Mouse (Mus musculus) Muller cell, postnatal 12 days (primary cell): ENCODE data around the gene Nid1.

Experiments
- DNase-seq: peaks from one replicate; pipeline ENCODE4 v3.0.0-alpha.2; 2015; ENCODE audit errors: inconsistent ontology term

The Nid1 gene

DNA sequence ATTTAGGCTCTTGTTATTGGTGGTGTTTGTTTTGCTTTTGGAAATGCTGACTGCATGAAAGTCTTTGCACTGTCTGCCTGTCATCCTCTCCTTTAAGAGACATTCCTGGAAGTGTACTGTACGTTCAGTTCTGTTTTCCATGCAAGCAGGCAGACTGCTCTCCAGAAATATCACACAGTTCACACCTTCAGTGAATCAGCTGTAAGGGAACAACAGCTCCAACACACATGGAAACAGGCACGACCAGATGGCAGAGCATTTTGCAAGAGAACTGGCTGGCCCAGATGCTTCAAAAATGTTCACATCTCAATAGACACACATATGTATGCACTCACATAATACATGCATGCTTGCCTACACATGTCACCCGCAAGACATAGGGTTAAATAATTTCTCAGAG lies 109.4 kb downstream of the Nid1 start:
- no peak for DNase-seq

DNA sequence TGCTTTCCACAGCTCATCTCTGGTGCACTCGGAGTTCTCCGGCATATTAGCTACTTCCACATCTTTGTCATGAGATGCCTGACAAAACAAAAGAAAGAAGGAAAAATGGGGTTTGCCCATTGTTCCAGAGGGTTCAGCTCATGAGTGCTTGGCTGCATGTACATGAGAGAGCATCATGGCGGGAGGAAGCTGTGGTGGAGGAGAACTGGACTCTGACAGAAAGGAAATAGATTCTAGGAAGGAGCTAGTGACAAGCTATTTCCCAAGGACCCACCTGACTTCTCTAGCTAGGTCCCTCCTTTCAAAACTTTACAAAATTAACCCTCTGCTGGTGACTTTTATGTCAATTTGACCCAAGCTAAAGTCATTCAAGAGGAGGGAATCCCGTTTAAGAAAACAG lies 110.5 kb downstream of the Nid1 start:
- DNase-seq: no peak

DNA sequence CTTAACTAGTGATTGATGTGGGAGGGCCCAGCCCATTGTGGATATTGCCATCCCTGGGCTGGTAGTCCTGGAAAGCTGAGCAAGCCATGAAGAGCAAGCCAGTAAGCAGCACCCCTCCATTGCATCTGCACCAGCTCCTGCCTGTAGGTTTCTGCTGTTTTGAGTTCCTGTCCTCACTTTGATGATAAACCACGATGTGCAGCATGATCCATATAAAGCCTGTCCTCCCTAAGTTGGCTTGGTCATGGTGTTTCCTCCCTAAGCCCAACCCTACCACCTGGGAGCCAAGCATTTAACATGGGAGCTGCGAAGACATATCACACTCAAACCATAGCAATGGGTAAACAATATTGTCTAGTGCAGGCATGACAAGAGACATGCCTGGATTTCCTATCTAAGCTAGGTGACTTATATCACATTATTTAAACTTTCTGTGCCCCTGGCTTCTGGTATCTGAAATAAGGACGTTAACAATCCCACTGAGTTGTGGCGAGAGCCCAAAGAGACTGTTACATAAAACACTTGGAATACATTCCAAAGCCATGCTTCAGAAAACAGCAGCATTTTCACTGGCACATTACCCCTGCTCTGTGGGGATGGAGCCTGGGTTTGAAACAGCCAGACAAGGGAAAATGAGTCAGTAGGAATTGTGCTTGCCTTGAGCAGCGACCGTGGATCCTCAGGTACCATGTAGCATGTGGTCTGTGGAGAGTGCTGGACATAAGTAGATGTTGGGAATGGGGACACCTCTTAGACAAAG lies 111.3 kb downstream of the Nid1 start:
- DNase-seq: peak; percentile 61

DNA sequence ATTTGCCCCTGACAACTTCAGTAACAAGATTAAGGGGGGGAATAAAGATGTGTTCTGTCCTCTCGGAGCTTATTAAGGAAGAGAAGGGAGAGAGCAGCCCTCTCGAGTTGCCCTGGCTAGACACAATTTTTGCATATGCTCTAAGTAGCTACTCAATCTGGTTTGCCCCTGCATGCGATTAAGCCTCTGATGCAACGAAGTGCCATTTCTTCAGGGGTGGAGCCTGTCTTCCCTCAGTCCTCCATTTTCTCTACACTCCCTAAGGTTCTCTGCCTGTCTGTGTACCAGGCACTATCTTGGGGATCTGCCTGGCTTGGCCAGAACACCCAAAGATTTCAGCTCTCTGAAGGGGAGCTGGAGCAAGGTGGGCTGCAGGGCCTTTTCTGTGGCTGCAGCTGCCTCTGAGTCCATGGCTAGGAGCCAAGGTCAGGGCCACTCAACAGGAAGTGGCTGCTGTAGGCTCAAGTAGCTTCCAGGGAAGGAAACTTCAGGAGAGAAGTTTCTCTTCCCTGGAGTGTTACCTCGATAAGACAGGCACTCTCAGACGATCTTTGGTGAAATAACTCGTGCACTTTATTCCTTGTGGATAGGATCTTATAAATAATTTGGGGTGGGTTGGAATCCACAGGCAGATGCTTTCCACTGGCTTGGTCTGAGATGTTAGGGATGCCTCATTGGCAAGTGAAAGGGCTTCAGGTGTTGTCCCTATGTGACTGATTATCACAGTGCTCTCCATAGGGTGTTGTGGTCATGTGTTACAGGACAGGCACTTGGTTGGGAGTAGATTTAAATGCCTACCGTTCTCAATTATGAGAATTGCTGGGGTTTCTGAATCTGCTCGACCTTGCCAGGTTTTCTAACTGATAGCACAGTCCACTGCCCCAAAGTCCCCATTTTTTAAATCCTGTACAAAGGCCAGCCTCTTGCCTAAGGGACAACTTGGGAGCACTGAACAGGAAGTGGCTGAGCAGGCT lies 112.6 kb downstream of the Nid1 start:
- DNase-seq: no peak

DNA sequence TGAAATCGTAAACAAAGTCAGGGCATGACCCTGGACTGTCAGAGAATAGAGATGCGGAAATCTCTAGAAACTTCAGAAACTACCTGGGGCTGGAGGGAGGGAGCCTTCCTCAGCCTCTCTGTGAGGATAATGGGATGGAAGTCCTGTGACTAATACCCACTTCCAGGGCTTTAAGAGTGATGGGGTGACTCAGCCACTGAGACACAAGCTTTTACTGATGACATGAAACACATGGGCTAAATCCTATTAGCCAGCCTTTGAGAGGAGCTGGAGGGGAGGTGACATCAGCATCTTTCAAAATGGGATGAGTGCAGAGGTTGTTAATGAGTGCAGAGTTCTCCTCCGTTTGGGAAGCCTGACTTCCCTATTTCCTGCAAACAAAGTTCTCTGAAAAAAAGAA lies 114.7 kb downstream of the Nid1 start:
- peak; percentile 42 for DNase-seq

DNA sequence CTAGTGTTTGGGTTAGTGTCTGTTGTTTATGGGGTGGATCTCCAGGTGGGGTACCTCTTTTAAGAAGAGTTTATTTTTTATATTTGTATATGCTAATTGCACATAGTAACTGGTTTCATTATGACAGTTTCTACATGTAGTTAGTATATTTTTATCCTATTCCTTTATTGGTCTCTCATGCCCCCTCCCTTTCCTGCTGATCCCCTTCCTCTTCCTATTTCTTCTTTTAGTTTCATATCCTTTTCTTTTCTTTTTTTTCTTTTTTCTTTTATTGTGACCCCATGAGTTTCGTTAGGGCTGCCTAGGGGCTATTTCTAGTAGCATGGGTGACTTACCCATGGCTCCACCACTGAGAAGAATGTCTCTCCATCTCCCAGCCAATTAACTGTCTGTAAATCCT lies 116.3 kb downstream of the Nid1 start:
- no peak for DNase-seq

DNA sequence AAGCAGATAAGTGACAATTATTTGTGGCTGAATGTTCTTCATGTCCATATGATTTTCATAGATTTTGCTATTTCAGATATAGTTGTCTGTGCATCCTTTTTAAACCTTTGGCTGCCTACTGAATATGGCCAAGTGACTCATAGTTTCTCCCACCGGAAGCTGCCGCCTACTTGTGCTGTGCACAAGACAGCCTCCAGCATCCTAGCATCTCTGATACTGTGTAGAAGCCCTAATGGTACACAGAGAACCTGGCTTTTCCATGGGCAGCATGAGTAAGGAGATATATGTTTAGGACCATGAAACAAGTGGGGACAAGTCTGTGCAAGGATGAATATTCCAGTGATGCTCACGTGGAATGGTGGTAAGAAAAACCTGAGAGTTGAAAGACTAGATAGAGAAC lies 117.8 kb downstream of the Nid1 start:
- DNase-seq: no peak

DNA sequence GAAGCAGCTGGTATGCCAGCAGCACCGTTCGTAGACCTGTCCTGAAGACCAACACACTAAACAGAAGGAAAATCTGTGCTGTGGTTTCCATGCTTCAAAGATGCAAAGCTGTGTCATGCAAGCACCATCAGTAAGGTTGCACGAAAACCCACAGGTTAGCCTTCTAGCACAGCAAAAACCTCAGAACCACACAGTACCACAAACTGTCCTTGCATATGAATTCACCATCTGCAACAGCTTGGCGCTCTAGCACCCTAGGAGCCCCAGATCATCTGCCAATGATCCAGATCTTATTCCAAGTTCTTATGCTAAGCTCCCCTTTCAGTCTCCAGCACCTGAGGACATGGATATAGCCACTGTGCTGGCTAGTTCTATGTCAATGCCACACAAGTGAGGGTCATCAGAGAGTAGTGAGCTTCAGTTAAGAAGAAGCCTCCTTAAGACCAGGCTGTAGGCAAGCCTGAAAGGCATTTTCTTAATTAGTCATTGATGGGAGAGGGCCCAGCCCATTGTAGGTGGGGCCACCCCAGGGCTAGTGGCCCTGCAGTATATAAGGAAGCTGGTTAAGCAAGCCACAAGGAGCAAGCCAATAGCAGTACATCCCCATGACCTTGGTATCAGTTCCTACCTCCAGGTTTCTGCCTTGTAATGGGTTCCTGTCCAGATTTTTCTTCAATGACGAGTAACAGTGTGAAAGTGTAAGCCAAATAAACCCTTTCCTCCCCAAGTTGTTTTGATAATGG lies 119.8 kb downstream of the Nid1 start:
- no peak for DNase-seq

DNA sequence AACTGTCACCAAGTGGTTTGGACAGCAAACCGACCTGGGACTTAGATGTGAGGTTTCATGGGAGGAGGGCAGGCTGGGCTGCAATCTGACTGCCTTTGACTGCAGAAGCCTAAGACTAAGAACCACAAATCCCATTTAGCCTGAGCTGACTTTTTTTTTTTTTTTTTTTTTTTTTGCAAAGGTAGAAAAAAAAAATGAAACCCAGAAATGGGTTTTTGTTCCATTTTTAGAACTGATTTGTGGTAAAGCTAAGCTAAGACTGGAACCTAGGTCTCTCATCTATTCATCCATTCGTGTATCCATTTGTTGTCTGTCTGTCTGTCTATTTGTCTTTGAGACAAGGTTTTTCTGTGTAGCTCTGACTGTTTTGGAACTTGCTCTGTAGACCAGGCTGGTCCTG lies 120.9 kb downstream of the Nid1 start:
- DNase-seq: no peak

DNA sequence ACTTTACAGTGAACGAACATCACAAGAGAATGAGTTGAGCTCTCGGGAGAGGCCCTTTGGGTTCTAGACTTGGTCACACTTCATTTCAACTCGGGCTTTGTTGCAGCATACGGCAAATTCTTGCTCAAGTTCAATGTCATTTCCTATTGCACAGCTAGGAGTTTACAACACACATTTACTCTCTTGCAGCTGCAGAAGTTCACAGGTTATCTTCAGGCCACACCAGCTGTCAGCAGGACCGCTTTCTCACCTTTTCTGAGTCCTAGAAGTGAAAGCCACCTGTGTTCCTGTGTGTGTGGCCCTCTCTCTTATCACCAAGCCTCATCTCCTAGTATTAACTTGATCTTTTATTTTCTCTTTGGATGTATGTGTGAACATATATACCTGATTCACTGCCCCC lies 121.5 kb downstream of the Nid1 start:
- no peak for DNase-seq
